Mouse (Mus musculus): Measurements from ENCODE around the gene Ninl.

DNA sequence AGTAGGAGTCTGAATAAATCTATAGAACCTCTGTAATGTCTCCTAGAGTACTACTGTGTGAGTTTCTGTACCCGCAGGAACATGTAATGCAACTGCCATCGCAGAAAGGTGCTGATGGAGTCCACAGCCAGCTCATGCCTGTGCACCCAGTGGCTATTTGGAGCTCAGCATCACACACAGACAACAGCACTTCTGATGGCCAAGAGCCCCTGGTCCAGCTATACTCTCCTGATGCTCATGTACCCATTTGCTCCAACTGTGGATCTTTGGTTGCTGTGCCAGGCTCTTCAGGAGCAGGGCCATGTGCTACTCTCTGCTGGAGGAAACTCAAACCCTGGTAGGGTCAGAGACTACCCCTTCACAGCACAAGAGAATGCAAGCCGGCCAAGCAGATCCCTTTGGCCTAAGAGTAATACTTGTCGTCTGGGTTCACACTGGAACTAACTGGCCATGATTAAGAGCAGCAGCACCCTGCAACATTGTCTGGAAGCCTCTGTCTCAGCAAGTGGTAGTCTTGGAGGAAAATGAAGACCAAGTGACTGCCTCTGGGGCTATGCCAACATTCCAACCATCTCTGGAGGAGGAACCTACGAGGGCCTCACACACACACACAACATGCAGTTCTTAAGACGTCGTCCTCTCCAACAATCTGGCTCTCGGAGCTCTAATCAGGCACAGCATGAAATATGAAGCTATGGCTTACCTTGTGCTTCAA lies 65.6 kb downstream of the Ninl start:
- no peak for TF ChIP-seq CTCF (IDR thresholded peaks at IDR 0.05; ENCODE audit: borderline replicate concordance, control insufficient read depth, extremely low read depth, insufficient read depth, low read length, poor library complexity)
- no peak for TF ChIP-seq POLR2A (IDR thresholded peaks at IDR 0.05; ENCODE audit: control insufficient read depth, extremely low read depth, insufficient read depth, low read length, poor library complexity)
